Mouse (Mus musculus) fibroblast of lung, adult 2 months (primary cell): ENCODE results near the gene Csnk1d.

Experiments
- DNase-seq: peaks from one replicate; pipeline ENCODE4 v3.0.0-alpha.2; 2011; ENCODE audit warnings: low read depth

Gene Csnk1d

GRCm38 (mm10) chr11:120987608-120988007 lies 3.5 kb downstream of the Csnk1d start:
- DNase-seq = no peak

- DNase-seq = peak; percentile 34
Measured at GRCm38 (mm10) chr11:120984448-120985330, 6.4 kb downstream of the Csnk1d start.

- DNase-seq = no peak
Measured at GRCm38 (mm10) chr11:120982459-120982858, 8.7 kb downstream of the Csnk1d start.

GRCm38 (mm10) chr11:120981661-120982060 lies 9.5 kb downstream of the Csnk1d start:
- no peak for DNase-seq

GRCm38 (mm10) chr11:120980427-120981035 lies 10.6 kb downstream of the Csnk1d start:
- DNase-seq = no peak

GRCm38 (mm10) chr11:120979711-120980426 lies 11.3 kb downstream of the Csnk1d start:
- DNase-seq = no peak

GRCm38 (mm10) chr11:120973318-120973717 lies 17.8 kb downstream of the Csnk1d start:
- no peak for DNase-seq

GRCm38 (mm10) chr11:120971237-120971636 lies 19.9 kb downstream of the Csnk1d start:
- no peak for DNase-seq

GRCm38 (mm10) chr11:120969742-120970141 lies 21.4 kb downstream of the Csnk1d start:
- DNase-seq = no peak

- no peak for DNase-seq
Measured at GRCm38 (mm10) chr11:120965587-120965986, 25.5 kb downstream of the Csnk1d start.

- no peak for DNase-seq
Measured at GRCm38 (mm10) chr11:120964195-120965157, 26.7 kb downstream of the Csnk1d start.

GRCm38 (mm10) chr11:120962909-120963308 lies 28.2 kb downstream of the Csnk1d start:
- DNase-seq = no peak

- DNase-seq = no peak
Measured at GRCm38 (mm10) chr11:120962050-120962771, 28.9 kb downstream of the Csnk1d start.

- DNase-seq = no peak
Measured at GRCm38 (mm10) chr11:120961594-120961993, 29.5 kb downstream of the Csnk1d start.

- DNase-seq = no peak
Measured at GRCm38 (mm10) chr11:120960248-120960647, 30.9 kb downstream of the Csnk1d start.

GRCm38 (mm10) chr11:120959564-120959963 lies 31.6 kb downstream of the Csnk1d start:
- DNase-seq = no peak

- DNase-seq = no peak
Measured at GRCm38 (mm10) chr11:120959066-120959465, 32.1 kb downstream of the Csnk1d start.

GRCm38 (mm10) chr11:120957731-120958257 lies 33.3 kb downstream of the Csnk1d start:
- DNase-seq = peak; percentile 54

- no peak for DNase-seq
Measured at GRCm38 (mm10) chr11:120957052-120957451, 34.1 kb downstream of the Csnk1d start.

GRCm38 (mm10) chr11:120955701-120956100 lies 35.4 kb downstream of the Csnk1d start:
- DNase-seq = no peak

GRCm38 (mm10) chr11:120954936-120955335 lies 36.2 kb downstream of the Csnk1d start:
- DNase-seq = no peak
